ENCODE assay signal across 8 mouse cellular contexts in the genomic region with DNA sequence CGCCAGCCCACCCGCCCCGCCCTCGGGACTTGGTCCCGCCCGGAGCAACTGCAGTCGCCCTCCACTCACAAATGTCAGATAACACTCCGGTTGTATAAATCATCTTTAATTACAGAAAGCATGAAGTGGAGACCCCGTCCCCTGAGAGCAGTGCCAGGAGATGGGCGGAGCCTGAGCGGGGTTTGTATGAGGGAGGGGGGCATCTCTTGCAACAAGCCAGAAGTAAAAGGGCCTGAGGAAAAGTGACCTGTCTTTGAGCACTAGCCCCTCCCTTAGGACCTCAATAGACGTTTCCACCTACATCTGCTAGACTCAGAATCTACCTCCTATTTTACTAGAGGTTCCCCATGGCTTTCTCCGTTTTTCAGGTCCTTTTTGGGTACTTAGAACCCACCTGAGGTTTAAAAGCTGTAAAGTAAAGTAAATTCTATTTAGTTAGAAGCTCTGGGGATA. TPM values are rescaled to one million over a fixed set of nuclear protein-coding genes. Genes with fewer than 3 reads are reported as not detected.
A peak's percentile ranks its signal among the peaks of the same experiment; 100 is the strongest.
DNase-seq lines count a peak whose midpoint lies in the region; ATAC-seq lines count a peak whose summit lies in the region.

No protein-coding gene starts in this region.

- H3K4me3 ChIP-seq in lung, embryonic 15.5 days = peak overlapping the region; percentile 55
- peak overlapping the region; percentile 62 for H3K4me3 ChIP-seq in forebrain, embryonic 10.5 days
- H3K4me3 ChIP-seq in intestine, embryonic 16.5 days (ENCODE audit: low read length) = peak overlapping the region; percentile 54
- peak overlapping the region; percentile 46 for H3K4me3 ChIP-seq in neural tube, embryonic 15.5 days (replicated peaks)

- no peak overlapping the region for H3K9ac ChIP-seq in lung, embryonic 15.5 days
- H3K9ac ChIP-seq in intestine, embryonic 16.5 days (ENCODE audit: low read depth, low read length) = peak overlapping the region; percentile 62; the same call in 1 of the 2 replicates
- no peak overlapping the region; the same call in 1 of the 2 replicates for H3K9ac ChIP-seq in neural tube, embryonic 15.5 days (replicated peaks)

- H3K27me3 ChIP-seq in lung, embryonic 15.5 days = peaks cover 15% of the 10 kb centered on the region; the same call in 1 of the 2 replicates
- H3K27me3 ChIP-seq in forebrain, embryonic 10.5 days (ENCODE audit: poor library complexity, severe bottlenecking) = peaks cover 85% of the 10 kb centered on the region
- H3K27me3 ChIP-seq in intestine, embryonic 16.5 days (replicated peaks; ENCODE audit: control insufficient read depth, insufficient read depth, low read length) = no peaks in the 10 kb centered on the region
- H3K27me3 ChIP-seq in neural tube, embryonic 15.5 days (replicated peaks) = peaks cover 30% of the 10 kb centered on the region

- DNase-seq in lung, postnatal 10 days = no peak
- DNase-seq in forebrain, embryonic 10.5 days (ENCODE audit: extremely low spot score, low spot score) = no peak
- DNase-seq in right cerebral cortex, postnatal 36 days (ENCODE audit: low spot score in 2 of 2) = no peak
- DNase-seq in kidney, postnatal 25 days = no peak
- no peak for DNase-seq in right cerebral cortex, adult 2 months (ENCODE audit: low spot score in 2 of 2)

- no peak for ATAC-seq in lung, embryonic 15.5 days (ENCODE audit: borderline replicate concordance, extremely low read depth, low FRiP score, low TSS enrichment)
- no peak for ATAC-seq in intestine, embryonic 16.5 days
- no peak for ATAC-seq in neural tube, embryonic 15.5 days (ENCODE audit: low FRiP score)

- peaks cover 22% of the 10 kb centered on the region for H3K4me1 ChIP-seq in lung, embryonic 15.5 days
- peaks cover 40% of the 10 kb centered on the region for H3K4me1 ChIP-seq in forebrain, embryonic 10.5 days
- peaks cover 20% of the 10 kb centered on the region for H3K4me1 ChIP-seq in intestine, embryonic 16.5 days (ENCODE audit: control insufficient read depth, insufficient read depth, low read length)
- peaks cover 33% of the 10 kb centered on the region for H3K4me1 ChIP-seq in neural tube, embryonic 15.5 days

- 0 out of 2 replicates have a peak overlapping the region, but pooled peaks have one; percentile 78 for H3K27ac ChIP-seq in lung, embryonic 15.5 days
- H3K27ac ChIP-seq in forebrain, embryonic 10.5 days = peak overlapping the region; percentile 76
- no peak overlapping the region for H3K27ac ChIP-seq in intestine, embryonic 16.5 days (ENCODE audit: low read length)
- no peak overlapping the region for H3K27ac ChIP-seq in neural tube, embryonic 15.5 days (replicated peaks)

- H3K4me2 ChIP-seq in lung, embryonic 15.5 days = peak overlapping the region; percentile 96
- H3K4me2 ChIP-seq in intestine, embryonic 16.5 days (ENCODE audit: low read depth, low read length) = peak overlapping the region; percentile 96
- peak overlapping the region; percentile 85 for H3K4me2 ChIP-seq in neural tube, embryonic 15.5 days

- no peaks in the 10 kb centered on the region for H3K9me3 ChIP-seq in lung, embryonic 15.5 days
- H3K9me3 ChIP-seq in forebrain, embryonic 10.5 days = no peaks in the 10 kb centered on the region
- no peaks in the 10 kb centered on the region for H3K9me3 ChIP-seq in intestine, embryonic 16.5 days (ENCODE audit: control insufficient read depth, low read length)
- H3K9me3 ChIP-seq in neural tube, embryonic 15.5 days (replicated peaks) = no peaks in the 10 kb centered on the region

- 3% methylated on average over 13 of the region's 13 CpGs for WGBS in lung, embryonic 15.5 days
- 2% methylated on average over 13 of the region's 13 CpGs for WGBS in forebrain, embryonic 10.5 days
- WGBS in intestine, embryonic 16.5 days = 3% methylated on average over 13 of the region's 13 CpGs
- WGBS in neural tube, embryonic 15.5 days = 1% methylated on average over 13 of the region's 13 CpGs

- no peaks in the 10 kb centered on the region for H3K36me3 ChIP-seq in lung, embryonic 15.5 days
- no peaks in the 10 kb centered on the region for H3K36me3 ChIP-seq in forebrain, embryonic 10.5 days (replicated peaks)
- H3K36me3 ChIP-seq in intestine, embryonic 16.5 days (ENCODE audit: control insufficient read depth, insufficient read depth, low read length) = no peaks in the 10 kb centered on the region
- no peaks in the 10 kb centered on the region for H3K36me3 ChIP-seq in neural tube, embryonic 15.5 days

RNA-seq across cellular contexts. Expression of a gene that starts 0.3 kb away (rescaled TPM):
- polyA plus RNA-seq in lung, embryonic 15.5 days (2015; fragmentation: Nextera tagmentation; extraction: Ambion mirVana) = 15.7 and 15.8 TPM in 2 replicates
- polyA plus RNA-seq in forebrain, embryonic 10.5 days (2016; fragmentation: Nextera tagmentation; extraction: Ambion mirVana) = 1.0 and 1.5 TPM in 2 replicates
- 3.9 and 4.7 TPM in 2 replicates for polyA plus RNA-seq in intestine, embryonic 16.5 days (2015; fragmentation: Nextera tagmentation; extraction: Ambion mirVana)
- 2.1 and 3.0 TPM in 2 replicates for polyA plus RNA-seq in neural tube, embryonic 15.5 days (2015; fragmentation: Nextera tagmentation; extraction: Ambion mirVana)

RNA-seq across cellular contexts. Expression of a gene that starts 5.6 kb away (rescaled TPM):
- 1.2 and 1.3 TPM in 2 replicates for polyA plus RNA-seq in lung, embryonic 15.5 days (2015; fragmentation: Nextera tagmentation; extraction: Ambion mirVana)
- polyA plus RNA-seq in forebrain, embryonic 10.5 days (2016; fragmentation: Nextera tagmentation; extraction: Ambion mirVana) = 0.73 TPM in 2 replicates
- polyA plus RNA-seq in intestine, embryonic 16.5 days (2015; fragmentation: Nextera tagmentation; extraction: Ambion mirVana) = 1.3 and 1.4 TPM in 2 replicates
- 8.5 and 8.7 TPM in 2 replicates for polyA plus RNA-seq in neural tube, embryonic 15.5 days (2015; fragmentation: Nextera tagmentation; extraction: Ambion mirVana)

RNA-seq across cellular contexts. Expression of a gene that starts 9.4 kb away (rescaled TPM):
- polyA plus RNA-seq in lung, embryonic 15.5 days (2015; fragmentation: Nextera tagmentation; extraction: Ambion mirVana) = 6.3 and 7.3 TPM in 2 replicates
- polyA plus RNA-seq in forebrain, embryonic 10.5 days (2016; fragmentation: Nextera tagmentation; extraction: Ambion mirVana) = 0.71 and 0.95 TPM in 2 replicates
- 34.6 and 42.7 TPM in 2 replicates for polyA plus RNA-seq in intestine, embryonic 16.5 days (2015; fragmentation: Nextera tagmentation; extraction: Ambion mirVana)
- polyA plus RNA-seq in neural tube, embryonic 15.5 days (2015; fragmentation: Nextera tagmentation; extraction: Ambion mirVana) = 1.1 and 4.2 TPM in 2 replicates

RNA-seq across cellular contexts. Expression of a gene that starts 19.1 kb away (rescaled TPM):
- not detected in 2 replicates for polyA plus RNA-seq in lung, embryonic 15.5 days (2015; fragmentation: Nextera tagmentation; extraction: Ambion mirVana)
- polyA plus RNA-seq in forebrain, embryonic 10.5 days (2016; fragmentation: Nextera tagmentation; extraction: Ambion mirVana) = not detected in 2 replicates
- polyA plus RNA-seq in intestine, embryonic 16.5 days (2015; fragmentation: Nextera tagmentation; extraction: Ambion mirVana) = not detected in 2 replicates
- polyA plus RNA-seq in neural tube, embryonic 15.5 days (2015; fragmentation: Nextera tagmentation; extraction: Ambion mirVana) = not detected in 2 replicates

RNA-seq across cellular contexts. Expression of a gene that starts 22.3 kb away (rescaled TPM):
- polyA plus RNA-seq in lung, embryonic 15.5 days (2015; fragmentation: Nextera tagmentation; extraction: Ambion mirVana) = not detected in 2 replicates
- polyA plus RNA-seq in forebrain, embryonic 10.5 days (2016; fragmentation: Nextera tagmentation; extraction: Ambion mirVana) = not detected in 2 replicates
- not detected in 2 replicates for polyA plus RNA-seq in intestine, embryonic 16.5 days (2015; fragmentation: Nextera tagmentation; extraction: Ambion mirVana)
- polyA plus RNA-seq in neural tube, embryonic 15.5 days (2015; fragmentation: Nextera tagmentation; extraction: Ambion mirVana) = not detected in 2 replicates

Comparison
In these comparisons a context has a peak if more than half of its experiments do, and no peak if none do; other contexts are left out.
1. H3K27ac ChIP-seq: peak in lung, embryonic 15.5 days (single experiment) and forebrain, embryonic 10.5 days (single experiment); none in intestine, embryonic 16.5 days (single experiment) and neural tube, embryonic 15.5 days (single experiment).
2. Peak in every context shown above with its lines, with median percentiles within 50 percentile points of each other: H3K4me2 ChIP-seq and H3K4me3 ChIP-seq.